Mouse (Mus musculus) midbrain, postnatal 0 days (tissue): ENCODE results near the gene Smarcb1. TPM values are rescaled to one million over a fixed set of nuclear protein-coding genes. Genes with fewer than 3 reads are reported as not detected.

ENCODE experiments used
- ATAC-seq: fragments of 200-750 bp; cut with Nextera tagmentation; 2 replicates; pipeline ENCODE4 v1.8.0; 2017; ENCODE audit warnings: moderate number of reproducible peaks, mild to moderate bottlenecking, moderate TSS enrichment, moderate library complexity; ENCODE audit not compliant: low FRiP score
- DNase-seq: peaks from one replicate; pipeline ENCODE4 v3.0.0-alpha.2; 2015; ENCODE audit warnings: low spot score
- H3K27ac ChIP-seq: fragments of 300-500 bp; sonication (generic); 2 replicates; pipeline ENCODE4 v1.5.1; 2014; ENCODE audit warnings: low read depth, mild to moderate bottlenecking, low read length, mixed read lengths
- H3K27me3 ChIP-seq: fragments of 300-500 bp; sonication (generic); 2 replicates; pipeline ENCODE4 v1.6.1; 2014; ENCODE audit warnings: low read length, control low read depth, mixed read lengths; ENCODE audit not compliant: insufficient read depth
- H3K36me3 ChIP-seq: fragments of 300-500 bp; sonication (generic); 2 replicates; pipeline ENCODE4 v1.6.1; 2014; ENCODE audit warnings: low read length, control low read depth, mixed read lengths; ENCODE audit not compliant: insufficient read depth
- H3K4me1 ChIP-seq: fragments of 300-500 bp; sonication (generic); 2 replicates; pipeline ENCODE4 v1.6.1; 2014; ENCODE audit warnings: mild to moderate bottlenecking, control low read depth, antibody characterized with exemption, low read length, mixed read lengths; ENCODE audit not compliant: insufficient read depth
- H3K4me2 ChIP-seq: fragments of 300-500 bp; sonication (generic); 2 replicates; pipeline ENCODE4 v1.6.1; 2014; ENCODE audit warnings: low read depth, mild to moderate bottlenecking, low read length, mixed read lengths; ENCODE audit not compliant: poor library complexity, severe bottlenecking
- H3K4me3 ChIP-seq: fragments of 300-500 bp; sonication (generic); 2 replicates; pipeline ENCODE4 v1.5.1; 2014; ENCODE audit warnings: low read depth, mild to moderate bottlenecking, low read length, moderate library complexity
- H3K9ac ChIP-seq: fragments of 300-500 bp; sonication (generic); replicated peaks from 2 replicates; pipeline ENCODE4 v1.6.1; 2014; ENCODE audit warnings: mild to moderate bottlenecking, low read length, moderate library complexity, mixed read lengths; ENCODE audit not compliant: poor library complexity, severe bottlenecking
- H3K9me3 ChIP-seq: fragments of 300-500 bp; sonication (generic); 2 replicates; pipeline ENCODE4 v1.6.1; 2016; ENCODE audit warnings: low read length, control low read depth
- CTCF ChIP-seq: IDR thresholded peaks from 2 replicates; pipeline ENCODE4 v1.5.1; 2016; ENCODE audit warnings: antibody characterized with exemption, mild to moderate bottlenecking
- WGBS: fragments of 180-500 bp; shearing (Covaris S2); extraction: QIAGEN DNeasy Blood & Tissue Kit; methylation state at CpG from one replicate; pipeline ENCODE4 v1.1.7; 2014; 5-methylcytosine and 5-hydroxymethylcytosine counted together
- polyA plus RNA-seq: library from polyadenylated mRNA; unstranded; fragments of >200 nt; fragmentation: Nextera tagmentation; extraction: Ambion mirVana; gene quantifications from 2 replicates; pipeline ENCODE4 v1.2.1, GENCODE M21; 2015
- total RNA-seq: library from RNA; depleted of rRNA; stranded (reverse); fragments of >200 nt; gene quantifications from 2 replicates; pipeline ENCODE4 v1.2.3, GENCODE M21; 2014; rRNA removed

Gene Smarcb1
- total and polyA plus RNA-seq, 2 experiments from 2014 or later: 147 to 205 TPM

GRCm38 (mm10) chr10:75848382-75848781 lies 73.0 kb downstream of the Smarcb1 start:
- 25% methylated on average over 3 of the region's 3 CpGs for WGBS
- no peak for ATAC-seq
- no peak overlapping the region for H3K9ac ChIP-seq
- H3K36me3 ChIP-seq: no peaks in the 10 kb centered on the region
- no peak overlapping the region for H3K4me3 ChIP-seq
- no peaks in the 10 kb centered on the region for H3K27me3 ChIP-seq
- no peaks in the 10 kb centered on the region for H3K9me3 ChIP-seq
- DNase-seq: no peak
- no peak for TF ChIP-seq CTCF
- no peak overlapping the region for H3K4me2 ChIP-seq
- no peak overlapping the region for H3K27ac ChIP-seq
- H3K4me1 ChIP-seq: 0 out of 2 replicates have a peak, but pooled peaks cover 2% of the 10 kb centered on the region

Other genes with a start within 250 kb of the Smarcb1 start
- 83.4 and 93.3 TPM in 2 replicates for gene Cabin1, start 157.3 kb downstream of the Smarcb1 start, total RNA-seq
- gene Cabin1, start 157.3 kb downstream of the Smarcb1 start, polyA plus RNA-seq: 30.1 and 31.6 TPM in 2 replicates
- gene Ddt, start 148.2 kb downstream of the Smarcb1 start, total RNA-seq: 71.1 and 72.9 TPM in 2 replicates
- gene Ddt, start 148.2 kb downstream of the Smarcb1 start, polyA plus RNA-seq: 92.9 and 102 TPM in 2 replicates
- gene Gm20441, start 140.7 kb downstream of the Smarcb1 start, total RNA-seq: not detected in 2 replicates
- gene Gm20441, start 140.7 kb downstream of the Smarcb1 start, polyA plus RNA-seq: not detected in 2 replicates
- gene Gstt3, start 140.2 kb downstream of the Smarcb1 start, total RNA-seq: 3.6 and 7.7 TPM in 2 replicates
- gene Gstt3, start 140.2 kb downstream of the Smarcb1 start, polyA plus RNA-seq: 2.5 and 2.8 TPM in 2 replicates
- gene Gstt1, start 123.0 kb downstream of the Smarcb1 start, total RNA-seq: 22.6 and 37.1 TPM in 2 replicates
- gene Gstt1, start 123.0 kb downstream of the Smarcb1 start, polyA plus RNA-seq: 21.4 and 26.2 TPM in 2 replicates
- not detected in 2 replicates for gene Gstt4, start 99.1 kb downstream of the Smarcb1 start, total RNA-seq
- not detected in 2 replicates for gene Gstt4, start 99.1 kb downstream of the Smarcb1 start, polyA plus RNA-seq
- gene Gstt2, start 84.2 kb downstream of the Smarcb1 start, total RNA-seq: 2.0 and 5.5 TPM in 2 replicates
- gene Gstt2, start 84.2 kb downstream of the Smarcb1 start, polyA plus RNA-seq: 7.7 and 10.7 TPM in 2 replicates
- gene Mif, start 61.4 kb downstream of the Smarcb1 start, total RNA-seq: 736 and 976 TPM in 2 replicates
- 1,685 and 1,800 TPM in 2 replicates for gene Mif, start 61.4 kb downstream of the Smarcb1 start, polyA plus RNA-seq
- 0.80 and 1.4 TPM in 2 replicates for gene Derl3, start 28.2 kb downstream of the Smarcb1 start, total RNA-seq
- 0.58 and 1.4 TPM in 2 replicates for gene Derl3, start 28.2 kb downstream of the Smarcb1 start, polyA plus RNA-seq
- 216 and 266 TPM in 2 replicates for gene Chchd10, start 11.5 kb upstream of the Smarcb1 start, total RNA-seq
- 221 and 260 TPM in 2 replicates for gene Chchd10, start 11.5 kb upstream of the Smarcb1 start, polyA plus RNA-seq
- gene Mmp11, start 14.9 kb upstream of the Smarcb1 start, total RNA-seq: 6.8 and 11.5 TPM in 2 replicates
- gene Mmp11, start 14.9 kb upstream of the Smarcb1 start, polyA plus RNA-seq: 6.6 and 8.1 TPM in 2 replicates
- 0.88 and 1.7 TPM in 2 replicates for gene Gm867, start 19.1 kb upstream of the Smarcb1 start, total RNA-seq
- 1.6 TPM in 2 replicates for gene Gm867, start 19.1 kb upstream of the Smarcb1 start, polyA plus RNA-seq
- not detected in 2 replicates for gene Vpreb3, start 21.4 kb upstream of the Smarcb1 start, total RNA-seq
- gene Vpreb3, start 21.4 kb upstream of the Smarcb1 start, polyA plus RNA-seq: 0.59 and 0.72 TPM in 2 replicates
- gene Gm5134, start 32.9 kb upstream of the Smarcb1 start, total RNA-seq: not detected in 2 replicates
- not detected in 2 replicates for gene Gm5134, start 32.9 kb upstream of the Smarcb1 start, polyA plus RNA-seq
- 9.1 and 9.8 TPM in 2 replicates for gene Zfp280b, start 111.0 kb upstream of the Smarcb1 start, total RNA-seq
- gene Zfp280b, start 111.0 kb upstream of the Smarcb1 start, polyA plus RNA-seq: 8.8 and 12.5 TPM in 2 replicates
- gene Slc5a4b, start 189.3 kb upstream of the Smarcb1 start, total RNA-seq: not detected in 2 replicates
- 0.06 and 0.09 TPM in 2 replicates for gene Slc5a4b, start 189.3 kb upstream of the Smarcb1 start, polyA plus RNA-seq
- 1.2 TPM in 1 of 2 replicates, not detected in the other for gene Slc5a4a, start 225.8 kb upstream of the Smarcb1 start, total RNA-seq
- gene Slc5a4a, start 225.8 kb upstream of the Smarcb1 start, polyA plus RNA-seq: 0.10 and 0.12 TPM in 2 replicates